Mouse (Mus musculus) CH12.LX (cell line): ENCODE measurements at regions not wholly inside any gene's neighbourhood (a gene's known extent, or its start where the extent isn't known, plus 50 kb on each side); places are given as distances from the start of the nearest gene placed in this dataset.

Source experiments
- DNase-seq: peaks from one replicate; pipeline ENCODE4 v3.0.0-alpha.2; 2013; ENCODE audit errors: extremely low read depth
- H3K27ac ChIP-seq: 2 replicates; pipeline ENCODE4 v1.5.1; 2012; ENCODE audit warnings: low read depth, mild to moderate bottlenecking, control low read depth, moderate library complexity; ENCODE audit not compliant: insufficient read depth
- H3K27me3 ChIP-seq: replicated peaks from 2 replicates; pipeline ENCODE3; 2012; ENCODE audit warnings: inconsistent platforms
- H3K36me3 ChIP-seq, 2 experiments: replicated peaks in 1 of 2; 2 replicates each; pipeline versions ENCODE3 to v1.6.1; 2012; ENCODE audit warnings: inconsistent platforms in 1 of 2, low read length in 1 of 2, mild to moderate bottlenecking in 1 of 2, mixed read lengths in 1 of 2, moderate library complexity in 1 of 2; ENCODE audit not compliant: control insufficient read depth in 1 of 2, insufficient read depth in 1 of 2
- H3K4me1 ChIP-seq, 2 experiments: 2 replicates each; pipeline ENCODE4 v1.6.1; 2012; ENCODE audit warnings: inconsistent platforms in 1 of 2, moderate library complexity in 1 of 2; ENCODE audit not compliant: insufficient read depth in 2 of 2, control insufficient read depth in 1 of 2
- H3K4me2 ChIP-seq: 2 replicates; pipeline ENCODE4 v1.6.1; 2012; ENCODE audit warnings: low read depth, mild to moderate bottlenecking, control low read depth; ENCODE audit not compliant: poor library complexity, insufficient read depth, severe bottlenecking
- H3K4me3 ChIP-seq, 3 experiments: fragments of 150-350 bp in 1 of 3; sonication (generic) in 1 of 3; replicated peaks in 1 of 3; 2 replicates each; pipeline versions ENCODE3 to v1.5.1; 2011 to 2012; ENCODE audit warnings: low read depth in 2 of 3, low read length in 2 of 3, mild to moderate bottlenecking in 2 of 3, moderate library complexity in 2 of 3, control low read depth in 1 of 3, improper control_type of control experiment in 1 of 3, inconsistent platforms in 1 of 3, mixed read lengths in 1 of 3; ENCODE audit not compliant: poor library complexity in 1 of 3
- H3K79me2 ChIP-seq: replicated peaks from 2 replicates; pipeline ENCODE4 v1.6.1; 2012; ENCODE audit warnings: mild to moderate bottlenecking, moderate library complexity; ENCODE audit not compliant: control insufficient read depth, poor library complexity, insufficient read depth, severe bottlenecking; ENCODE audit errors: extremely low read depth
- H3K9ac ChIP-seq: 2 replicates; pipeline ENCODE4 v1.6.1; 2012; ENCODE audit warnings: low read depth, mild to moderate bottlenecking, control low read depth, moderate library complexity; ENCODE audit not compliant: insufficient read depth
- H3K9me3 ChIP-seq: replicated peaks from 2 replicates; pipeline ENCODE3; 2012; ENCODE audit warnings: low read length, inconsistent platforms, mixed read lengths
- CHD1 ChIP-seq: IDR thresholded peaks from 2 replicates; pipeline ENCODE4 v1.6.1; 2012; ENCODE audit warnings: low read depth, low read length, improper control_type of control experiment, inconsistent platforms
- HCFC1 ChIP-seq: IDR thresholded peaks from 2 replicates; pipeline ENCODE4 v1.6.1; 2012; ENCODE audit warnings: low read depth, mild to moderate bottlenecking, inconsistent platforms, low read length, improper control_type of control experiment
- KAT2A ChIP-seq: IDR thresholded peaks from 2 replicates; pipeline ENCODE4 v1.6.1; 2012; ENCODE audit warnings: low read length, improper control_type of control experiment, inconsistent platforms; ENCODE audit not compliant: insufficient replicate concordance
- MAFK ChIP-seq: IDR thresholded peaks from 2 replicates; pipeline ENCODE4 v1.6.1; 2011; ENCODE audit warnings: low read length, improper control_type of control experiment; ENCODE audit not compliant: insufficient replicate concordance
- MEF2A ChIP-seq: IDR thresholded peaks from 2 replicates; pipeline ENCODE4 v1.6.1; 2014; ENCODE audit warnings: low read depth, mild to moderate bottlenecking, inconsistent platforms, low read length, improper control_type of control experiment, borderline replicate concordance
- MXI1 ChIP-seq: IDR thresholded peaks from 2 replicates; pipeline ENCODE4 v1.6.1; 2011; ENCODE audit warnings: mild to moderate bottlenecking, low read depth, low read length, improper control_type of control experiment
- POLR2A ChIP-seq: IDR thresholded peaks from 2 replicates; pipeline ENCODE4 v1.6.1; 2011; ENCODE audit warnings: low read depth, mild to moderate bottlenecking, improper control_type of control experiment, low read length
- SIN3A ChIP-seq: IDR thresholded peaks from 2 replicates; pipeline ENCODE4 v1.6.1; 2012; ENCODE audit warnings: low read length, improper control_type of control experiment, inconsistent platforms
- SMC3 ChIP-seq: IDR thresholded peaks from 2 replicates; pipeline ENCODE4 v1.6.1; 2011; ENCODE audit warnings: low read depth, low read length, improper control_type of control experiment
- TCF12 ChIP-seq: IDR thresholded peaks from 2 replicates; pipeline ENCODE4 v1.6.1; 2014; ENCODE audit warnings: low read depth, mild to moderate bottlenecking, inconsistent platforms, low read length, improper control_type of control experiment
- UBTF ChIP-seq: IDR thresholded peaks from 2 replicates; pipeline ENCODE4 v1.6.1; 2012; ENCODE audit warnings: low read depth, mild to moderate bottlenecking, inconsistent platforms, low read length, improper control_type of control experiment, moderate library complexity
- USF2 ChIP-seq: conservative IDR thresholded peaks from 2 replicates; pipeline ENCODE4 v1.6.1; 2011; ENCODE audit warnings: low read depth, low read length, improper control_type of control experiment
- ZC3H11A ChIP-seq: IDR thresholded peaks from 2 replicates; pipeline ENCODE4 v1.6.1; 2012; ENCODE audit warnings: low read depth, mild to moderate bottlenecking, inconsistent platforms, low read length, improper control_type of control experiment
- ZMIZ1 ChIP-seq: IDR thresholded peaks from 2 replicates; pipeline ENCODE4 v1.6.1; 2012; ENCODE audit warnings: low read depth, mild to moderate bottlenecking, inconsistent platforms, low read length, improper control_type of control experiment
- ZNF384 ChIP-seq: IDR thresholded peaks from 2 replicates; pipeline ENCODE4 v1.6.1; 2012; ENCODE audit warnings: low read depth, low read length, improper control_type of control experiment, inconsistent platforms
- dilution Hi-C: fragments of 300-500 bp; cut with MboI; formaldehyde crosslinking; loops from 2 replicates; pipeline ENCODE4 v1.14.3; 2020; ENCODE audit warnings: low sequenced_read_pairs; ENCODE audit not compliant: extremely low pct_unique_long_range_greater_than_20kb, extremely low pct_ligation_motif_present
- in situ Hi-C: fragments of 300-500 bp; cut with MboI; formaldehyde crosslinking; loops from 3 replicates; pipeline ENCODE4 v1.14.3; 2019; ENCODE audit warnings: low sequenced_read_pairs, low pct_ligation_motif_present, low pct_unique_long_range_greater_than_20kb, mixed read lengths

DNA sequence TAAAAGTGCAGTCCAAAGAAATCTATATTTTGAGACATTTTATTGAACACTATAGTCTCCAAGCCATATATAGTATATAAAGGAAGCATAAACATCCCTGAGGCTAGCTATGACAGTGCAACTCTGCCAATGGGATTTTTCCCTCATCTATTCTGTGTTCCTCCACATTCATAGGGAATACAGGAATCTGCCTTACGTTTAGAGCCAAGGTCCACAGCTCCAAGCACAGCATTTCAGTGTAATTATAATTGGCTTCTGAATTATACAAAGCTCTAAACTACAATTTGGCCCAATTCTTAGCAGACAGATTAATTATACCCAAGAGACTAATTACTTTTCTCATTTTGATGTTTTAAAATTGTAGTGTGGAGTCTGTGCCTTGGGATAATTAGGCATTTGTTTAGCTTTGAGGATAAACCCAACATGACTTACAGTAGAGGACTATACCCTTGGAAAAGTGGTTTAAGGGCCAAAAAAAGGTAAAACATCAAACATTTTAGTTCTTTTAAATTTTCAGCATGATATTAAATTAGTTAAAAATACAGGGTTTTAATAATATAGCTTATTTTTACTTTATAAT lies 235.0 kb upstream of the Gje1 start:
- no peaks in the 10 kb centered on the region for H3K4me1 ChIP-seq
- no peak overlapping the region for H3K4me2 ChIP-seq
- H3K9me3 ChIP-seq = no peaks in the 10 kb centered on the region
- H3K27ac ChIP-seq = no peak overlapping the region
- H3K4me3 ChIP-seq = no peak overlapping the region
- no peaks in the 10 kb centered on the region for H3K27me3 ChIP-seq
- in situ Hi-C loops (no loop called here), dilution Hi-C loops (no loop called here)
- H3K79me2 ChIP-seq = no peaks in the 10 kb centered on the region
- no peak overlapping the region for H3K9ac ChIP-seq
- no peaks in the 10 kb centered on the region for H3K36me3 ChIP-seq
- no peak for DNase-seq
- TF ChIP-seq ZMIZ1 = no peak

DNA sequence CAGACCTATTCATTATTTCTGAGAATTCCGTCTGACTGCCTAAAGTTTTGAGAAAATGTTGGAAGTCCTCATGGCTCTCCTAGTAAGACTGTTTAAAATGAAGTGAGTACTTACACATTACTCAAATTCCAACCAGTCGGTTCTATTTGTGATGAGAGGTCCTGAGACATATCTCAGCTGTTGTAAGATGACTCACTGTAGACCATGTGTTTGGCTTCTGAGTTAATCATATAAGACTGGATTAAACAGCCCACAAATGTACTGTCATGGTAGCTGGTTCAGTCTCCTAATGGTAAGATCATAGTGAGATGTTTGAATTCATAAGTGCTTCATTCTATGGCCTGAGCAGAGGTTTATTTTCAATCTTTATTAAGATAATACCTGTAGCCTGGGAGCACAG lies 223.9 kb upstream of the Gje1 start:
- Histone ChIP-seq H3K9ac (no peak overlapping the region), H3K36me3 (no peaks in the 10 kb centered on the region), H3K79me2 (no peaks in the 10 kb centered on the region), H3K4me2 (no peak overlapping the region), H3K27me3 (no peaks in the 10 kb centered on the region), H3K27ac (no peak overlapping the region), H3K4me1 (no peaks in the 10 kb centered on the region), H3K9me3 (no peaks in the 10 kb centered on the region), H3K4me3 (no peak overlapping the region)
- in situ Hi-C loops = no loop called here
- DNase-seq = no peak
- no peak for TF ChIP-seq TCF12
- TF ChIP-seq MEF2A = no peak
- no peak for TF ChIP-seq SIN3A
- no peak for TF ChIP-seq USF2
- no peak for TF ChIP-seq MAFK
- TF ChIP-seq UBTF = no peak
- TF ChIP-seq MXI1 = no peak
- TF ChIP-seq ZNF384 = no peak
- TF ChIP-seq ZC3H11A = no peak
- TF ChIP-seq HCFC1 = no peak
- TF ChIP-seq CHD1 = no peak
- TF ChIP-seq SMC3 = no peak
- TF ChIP-seq POLR2A = no peak
- no peak for TF ChIP-seq KAT2A
- TF ChIP-seq, all 38 proteins: peak for 0
- dilution Hi-C loops = no loop called here
